Mouse (Mus musculus) cerebellum, adult 11-12 months (tissue): ENCODE measurements around the gene Pias3.
"Not testable (repeated sequence)": the region's sequence is repeated elsewhere in the genome, so short reads cannot be mapped to it uniquely, and the experiment has no call there.

Source experiments
- DNase-seq: peaks from one replicate; pipeline ENCODE4 v3.0.0; 2022

Gene Pias3

DNA sequence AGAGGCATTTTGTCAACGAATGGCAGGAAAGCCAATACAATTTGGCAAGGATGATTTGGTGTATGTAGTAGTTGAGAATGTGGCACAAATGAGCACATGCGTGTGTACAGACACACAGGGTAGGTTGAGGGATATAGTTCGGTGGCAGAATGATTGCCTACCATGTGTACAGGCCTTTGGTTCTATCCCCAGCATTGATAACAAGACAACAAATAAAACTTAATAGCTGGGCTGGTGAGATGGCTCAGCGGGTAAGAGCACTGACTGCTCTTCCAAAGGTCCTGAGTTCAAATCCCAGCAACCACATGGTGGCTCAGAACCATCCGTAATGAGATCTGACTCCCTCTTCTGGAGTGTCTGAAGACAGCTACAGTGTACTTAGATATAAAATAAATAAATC is 10.1 kb upstream of the Pias3 start:
- not testable (repeated sequence) for DNase-seq

GRCm38 (mm10) chr3:96688854-96689253 is 7.3 kb upstream of the Pias3 start:
- no peak for DNase-seq

DNA sequence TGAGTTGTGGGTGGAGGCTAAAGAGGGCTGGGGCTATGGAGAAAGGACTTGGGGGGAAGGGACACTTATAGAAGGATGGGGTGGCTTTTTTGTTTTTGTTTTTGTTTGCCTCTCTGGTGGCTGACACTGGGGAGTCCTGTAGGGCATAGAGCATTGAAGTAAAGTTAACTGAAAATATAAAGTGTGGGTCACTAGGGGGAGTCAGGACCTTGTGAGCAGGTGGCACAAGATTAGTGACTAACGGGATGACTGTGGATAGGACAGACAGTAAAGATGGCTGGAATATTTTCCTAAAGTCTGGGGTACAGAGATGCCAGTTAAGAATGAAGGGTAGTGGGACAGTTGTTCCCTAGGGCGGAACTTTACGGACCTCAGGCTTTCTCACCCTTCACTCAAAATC is 5.9 kb upstream of the Pias3 start:
- DNase-seq: no peak

- no peak for DNase-seq
Observed at GRCm38 (mm10) chr3:96692506-96692905, 3.7 kb upstream of the Pias3 start.

DNA sequence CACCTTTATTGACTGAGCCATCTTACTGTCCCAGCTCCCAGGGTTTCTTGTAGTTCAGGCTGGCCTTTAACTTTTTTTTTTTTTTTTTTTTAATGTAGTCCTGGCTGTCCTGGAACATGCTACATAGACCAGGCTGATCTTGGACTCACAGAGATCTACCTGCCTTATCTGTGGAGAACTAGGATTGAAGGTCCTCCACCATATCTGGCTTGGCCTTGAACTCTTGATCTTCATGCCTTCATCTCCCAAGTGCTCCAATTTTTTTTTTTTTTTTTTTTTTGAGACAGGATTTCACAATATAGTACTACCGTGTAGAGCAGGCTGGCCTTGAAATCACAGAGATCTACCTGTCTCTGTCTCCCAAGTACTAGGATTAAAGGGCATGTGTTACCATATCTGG is 2.6 kb upstream of the Pias3 start:
- DNase-seq: no peak

DNA sequence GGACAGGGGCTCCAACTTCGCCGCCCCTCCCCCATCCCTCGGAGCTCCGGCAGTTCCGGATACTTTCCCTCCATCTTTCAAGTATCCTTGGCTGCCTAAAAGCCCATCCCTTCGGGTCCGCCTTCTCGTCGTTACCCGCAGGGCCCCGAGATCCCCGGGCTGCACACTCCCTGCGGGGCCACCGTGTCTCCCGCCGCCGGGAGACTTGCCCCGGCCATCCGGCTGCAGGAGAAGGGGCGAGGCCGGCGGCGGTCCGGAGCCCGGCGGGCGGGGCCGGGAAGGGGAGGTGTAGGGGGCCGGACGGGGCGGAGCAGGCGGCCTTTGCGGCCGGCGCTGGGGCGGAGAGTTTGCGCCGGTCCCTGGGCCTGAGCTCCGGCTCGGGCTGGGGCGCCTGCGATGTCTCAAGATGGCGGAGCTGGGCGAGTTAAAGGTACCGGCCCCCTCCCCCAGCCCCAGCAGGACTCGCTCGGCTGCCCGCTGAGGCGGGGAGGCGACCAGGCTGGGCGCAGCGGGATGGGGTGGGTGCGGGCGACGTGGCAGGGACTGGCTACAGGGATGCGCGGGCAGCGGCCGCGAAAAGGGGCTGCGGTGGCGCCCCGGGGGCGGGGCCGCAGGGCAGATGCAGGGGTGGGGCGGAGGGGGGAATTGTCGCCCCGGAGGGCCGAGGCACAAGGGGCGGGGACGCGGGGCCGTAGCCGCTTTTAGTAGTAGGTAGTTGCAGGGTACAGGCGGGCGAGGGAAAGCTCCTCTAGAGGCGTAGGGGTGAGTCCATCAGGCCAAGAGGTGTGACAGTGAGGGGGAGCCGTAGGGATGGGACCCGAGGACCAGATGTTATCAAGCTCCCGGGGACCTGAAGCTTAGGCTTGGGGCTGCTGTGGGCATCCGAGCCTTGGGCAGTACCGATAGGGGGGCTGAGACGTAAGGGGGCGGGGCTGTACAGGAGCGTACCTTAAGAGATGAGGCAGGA is 865 bp downstream of the Pias3 start:
- peak; percentile 87 for DNase-seq

DNA sequence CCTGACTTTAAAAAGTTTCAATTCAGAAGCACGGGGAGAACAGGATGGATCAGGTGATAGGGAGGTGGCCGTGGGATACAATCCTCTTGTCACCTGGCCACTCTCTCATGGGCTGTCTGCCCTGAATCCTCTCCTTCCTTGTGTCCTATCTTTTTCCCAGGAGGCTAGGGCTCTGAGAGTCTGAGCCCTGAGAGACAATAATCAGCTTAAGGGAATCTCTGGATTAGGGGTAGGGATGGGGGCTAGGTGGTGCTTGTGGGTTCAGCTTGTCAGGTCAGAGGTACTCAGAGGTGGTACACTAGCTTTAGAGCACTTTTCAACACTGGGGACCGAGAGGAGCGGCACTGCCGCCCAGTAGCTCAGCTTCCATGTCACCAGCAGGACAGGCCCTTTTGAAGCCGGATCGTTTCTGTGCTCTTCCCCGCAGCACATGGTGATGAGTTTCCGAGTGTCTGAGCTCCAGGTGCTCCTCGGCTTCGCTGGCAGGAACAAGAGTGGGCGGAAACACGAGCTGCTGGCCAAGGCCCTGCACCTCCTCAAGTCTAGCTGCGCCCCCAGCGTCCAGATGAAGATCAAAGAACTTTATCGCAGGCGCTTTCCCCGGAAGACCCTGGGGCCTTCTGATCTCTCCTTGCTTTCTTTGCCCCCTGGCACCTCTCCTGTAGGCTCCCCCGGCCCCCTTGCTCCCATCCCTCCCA is 3.0 kb downstream of the Pias3 start:
- no peak for DNase-seq

- DNase-seq: no peak
Observed at GRCm38 (mm10) chr3:96700376-96700775, 4.2 kb downstream of the Pias3 start.

DNA sequence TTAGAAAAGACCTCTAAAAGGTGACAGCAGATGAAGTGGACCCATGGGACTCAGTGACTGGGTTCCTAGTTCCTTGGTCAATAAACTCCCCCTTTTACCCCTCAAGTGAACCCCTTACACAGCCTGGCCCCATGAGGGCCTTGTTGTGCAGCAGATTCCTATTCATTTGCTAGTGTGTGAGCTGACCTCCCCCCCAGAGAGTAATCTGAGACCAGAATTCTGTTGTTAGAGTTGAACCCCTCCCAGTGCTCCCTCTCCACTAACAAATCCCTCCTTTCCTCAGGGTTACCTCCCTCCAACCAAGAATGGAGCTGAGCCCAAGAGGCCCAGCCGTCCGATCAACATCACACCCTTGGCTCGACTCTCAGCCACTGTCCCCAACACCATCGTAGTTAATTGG is 4.8 kb downstream of the Pias3 start:
- DNase-seq: no peak

- no peak for DNase-seq
Observed at GRCm38 (mm10) chr3:96704778-96705177, 8.6 kb downstream of the Pias3 start.

DNA sequence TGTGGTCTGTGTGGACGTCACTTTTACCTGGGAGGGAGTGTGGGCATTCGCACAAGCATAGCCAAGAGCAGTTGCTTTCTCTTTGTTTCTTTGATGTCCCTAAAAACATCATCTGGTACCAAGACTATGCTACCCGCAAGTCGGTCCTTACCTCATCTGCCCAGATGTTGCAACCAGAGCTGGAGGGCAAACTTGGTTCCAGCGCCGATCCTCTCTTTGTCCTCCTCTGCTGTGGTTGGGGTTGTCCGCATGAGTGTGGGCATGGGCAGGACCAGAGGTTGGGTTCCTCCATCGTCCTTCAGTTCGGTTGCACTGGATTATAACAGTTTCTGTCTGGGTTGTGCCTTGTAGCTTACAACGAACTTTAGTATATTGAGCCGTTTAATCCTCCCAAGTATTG is 10.0 kb downstream of the Pias3 start:
- DNase-seq: no peak

- DNase-seq: no peak
Observed at GRCm38 (mm10) chr3:96706984-96707383, 10.8 kb downstream of the Pias3 start.

DNA sequence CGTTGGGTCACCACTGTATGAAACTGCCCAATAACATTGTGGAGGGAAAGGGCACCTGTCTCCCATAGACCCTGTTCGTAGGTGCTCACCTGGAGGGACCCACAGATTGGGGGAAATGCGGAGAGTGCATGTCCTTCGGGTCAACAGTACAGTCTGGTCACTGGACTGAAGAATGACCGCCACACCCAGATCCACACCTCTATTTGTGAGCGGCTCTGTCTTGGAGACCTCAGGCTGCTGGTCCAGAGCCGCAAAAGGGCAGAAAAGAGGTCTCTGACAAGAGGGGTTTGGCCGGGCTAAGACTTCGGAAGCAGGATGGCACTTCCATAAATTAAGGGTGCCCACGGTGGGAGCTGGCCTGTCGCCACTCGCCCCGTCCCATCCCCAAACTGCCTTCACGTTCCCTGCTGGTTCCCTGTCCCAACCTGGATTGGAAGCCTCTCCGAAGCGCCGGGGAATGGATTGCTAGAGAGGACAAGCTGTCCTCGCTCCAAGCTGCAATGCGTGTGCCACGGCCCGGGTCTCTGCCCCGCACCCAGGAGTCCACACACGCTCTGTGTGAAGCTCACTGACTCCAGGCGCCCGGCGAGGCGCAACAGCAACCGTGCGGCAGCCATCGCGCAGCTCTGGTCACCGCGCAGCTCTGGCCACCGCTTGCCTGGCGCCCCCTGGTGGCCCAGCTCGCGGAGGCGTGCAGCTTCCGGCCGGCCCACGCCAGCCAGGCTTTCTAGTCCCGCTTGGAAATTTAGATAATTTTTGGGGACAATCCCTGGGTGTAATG is 11.9 kb downstream of the Pias3 start, which contains the start of gene Nudt17:
Nudt17 (minus strand) TSS at position 660 of the 781 bp plus-strand sequence.
- peak; percentile 79 for DNase-seq

- DNase-seq: no peak
Observed at GRCm38 (mm10) chr3:96708684-96709064, 12.5 kb downstream of the Pias3 start.

DNA sequence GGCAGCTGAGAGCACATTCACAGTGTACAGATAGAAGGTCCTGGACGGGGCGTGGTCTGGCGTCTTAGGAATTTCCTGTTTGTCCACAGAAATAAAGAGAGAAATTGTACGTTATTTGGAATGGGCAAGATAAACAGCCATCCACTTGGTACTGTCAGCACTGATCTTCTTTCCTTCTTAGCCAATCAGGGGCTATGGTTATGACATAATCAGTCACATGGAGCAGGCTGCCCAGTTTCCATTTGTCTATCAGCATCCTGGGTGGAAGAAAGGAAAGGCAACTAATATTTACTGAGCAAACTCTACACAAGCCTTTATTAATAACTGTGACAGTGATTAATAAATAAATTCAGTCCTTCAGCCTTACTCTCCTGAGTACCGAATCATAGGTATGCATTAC is 18.1 kb downstream of the Pias3 start:
- DNase-seq: no peak

- no peak for DNase-seq
Observed at GRCm38 (mm10) chr3:96715854-96716253, 19.7 kb downstream of the Pias3 start.

DNA sequence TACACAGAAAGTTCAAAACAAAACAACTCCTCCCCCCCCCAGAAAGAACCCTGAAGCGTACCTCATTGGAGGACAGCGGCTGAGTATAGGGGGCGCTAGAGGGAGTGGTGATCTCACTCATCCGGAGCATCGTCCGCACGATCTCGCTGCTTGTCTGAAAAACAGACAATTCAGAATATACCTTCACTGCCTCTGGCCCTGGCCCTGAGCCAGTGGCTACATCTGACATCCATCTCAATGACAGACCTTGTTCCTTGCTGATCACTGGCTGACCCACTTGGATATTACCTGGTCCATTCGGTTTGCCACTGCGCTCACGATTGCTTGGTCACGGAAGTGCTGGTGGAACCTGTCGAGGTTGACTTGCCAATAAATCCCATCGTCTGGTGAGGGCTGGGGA is 23.0 kb downstream of the Pias3 start:
- peak; percentile 79 for DNase-seq

GRCm38 (mm10) chr3:96727343-96727827 is 31.2 kb downstream of the Pias3 start, which contains the start of the genes Polr3c and Rnf115:
Gene Polr3c, minus strand, starts transcription at chr3:96727628.
Gene Rnf115, plus strand, starts transcription at chr3:96727664.
- DNase-seq: peak; percentile 97

- no peak for DNase-seq
Observed at GRCm38 (mm10) chr3:96727828-96728633, 31.8 kb downstream of the Pias3 start.

DNA sequence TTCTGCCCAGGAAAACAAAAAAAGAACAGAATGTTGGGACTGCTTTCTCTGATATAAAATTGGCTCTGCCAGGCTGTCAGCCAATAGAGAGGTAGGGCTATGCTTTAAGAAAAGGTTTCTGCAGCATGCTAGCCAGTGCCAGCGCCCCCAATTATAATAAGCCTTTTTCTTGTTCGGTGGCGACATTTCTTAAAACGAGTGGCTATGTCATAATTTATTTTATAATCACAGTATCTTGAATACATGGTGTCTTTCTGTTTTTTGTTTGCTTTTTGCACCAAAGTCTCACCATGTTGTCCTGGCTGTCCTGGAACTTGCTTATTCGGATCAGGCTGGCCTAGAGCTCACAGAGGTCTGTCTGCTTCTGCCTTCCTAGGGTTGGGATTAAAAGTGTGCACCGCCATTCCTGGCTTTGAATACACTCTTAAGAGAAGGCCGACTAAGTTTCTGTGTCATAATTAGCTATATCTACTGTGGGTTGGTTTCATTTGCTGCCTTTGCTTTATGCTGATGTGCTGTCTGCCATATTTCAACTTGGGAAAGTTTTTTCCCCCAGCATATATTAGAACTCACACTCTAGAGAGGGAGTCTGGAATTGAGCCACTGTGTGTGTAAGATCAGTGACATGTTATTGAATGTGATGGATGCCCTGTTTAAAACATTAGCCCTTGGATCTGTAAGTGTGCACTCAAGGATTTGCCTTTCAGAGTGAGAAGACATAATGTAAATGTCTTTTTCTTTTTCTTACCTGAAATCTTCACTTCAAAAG is 32.6 kb downstream of the Pias3 start:
- no peak for DNase-seq

DNA sequence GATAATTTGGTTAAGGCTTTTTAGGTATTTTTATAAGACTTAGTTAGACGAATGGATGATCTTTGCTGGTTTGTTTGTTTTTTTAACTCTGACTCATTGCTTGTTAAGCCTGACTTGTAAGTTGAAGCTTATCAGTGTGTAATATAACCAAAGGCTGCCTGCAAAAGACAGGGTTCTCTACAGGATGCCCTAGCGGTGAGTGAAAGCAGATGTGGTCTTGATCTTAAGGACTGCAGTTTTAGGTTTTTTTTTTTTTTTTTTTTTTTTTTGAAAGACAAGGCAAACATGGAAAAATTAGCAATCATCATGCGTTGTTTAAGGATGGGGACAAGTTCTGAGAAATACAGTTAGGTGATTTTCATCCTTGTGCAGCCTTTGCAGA is 33.2 kb downstream of the Pias3 start:
- no peak for DNase-seq
